Mouse (Mus musculus) ES-Bruce4 (cell line): ENCODE measurements around the gene Wrnip1. TPM values are rescaled to one million over a fixed set of nuclear protein-coding genes. Genes with fewer than 3 reads are reported as not detected.

Experiments
- H3K27ac ChIP-seq: 2 replicates; pipeline ENCODE4 v1.5.1; 2012; ENCODE audit warnings: low read length, inconsistent platforms; ENCODE audit not compliant: insufficient read depth
- H3K27me3 ChIP-seq: 2 replicates; pipeline ENCODE4 v1.6.1; 2012; ENCODE audit warnings: mild to moderate bottlenecking, low read length, inconsistent platforms; ENCODE audit not compliant: control insufficient read depth, poor library complexity, insufficient read depth, severe bottlenecking
- H3K36me3 ChIP-seq: 2 replicates; pipeline ENCODE4 v1.6.1; 2012; ENCODE audit warnings: inconsistent platforms, mild to moderate bottlenecking, low read length, moderate library complexity; ENCODE audit not compliant: control insufficient read depth, poor library complexity, insufficient read depth, severe bottlenecking
- H3K4me1 ChIP-seq: one replicate; pipeline ENCODE4 v1.8.1; 2011; ENCODE audit warnings: low read length; ENCODE audit not compliant: control insufficient read depth, insufficient read depth
- H3K4me3 ChIP-seq: 2 replicates; pipeline ENCODE4 v1.5.1; 2011; ENCODE audit warnings: low read depth, mild to moderate bottlenecking, low read length
- H3K9ac ChIP-seq: 2 replicates; pipeline ENCODE4 v1.6.1; 2012; ENCODE audit warnings: low read depth, mild to moderate bottlenecking, inconsistent platforms; ENCODE audit not compliant: poor library complexity, severe bottlenecking
- H3K9me3 ChIP-seq: replicated peaks from 2 replicates; pipeline ENCODE4 v1.6.1; 2012; ENCODE audit warnings: mild to moderate bottlenecking, low read length, inconsistent platforms; ENCODE audit not compliant: control insufficient read depth, poor library complexity, insufficient read depth, severe bottlenecking
- CTCF ChIP-seq: IDR thresholded peaks from one replicate; pipeline ENCODE4 v1.8.1; 2011; ENCODE audit warnings: low read depth, low read length
- EP300 ChIP-seq: IDR thresholded peaks from 2 replicates; pipeline ENCODE4 v1.6.1; 2011; ENCODE audit warnings: low read depth, low read length; ENCODE audit not compliant: insufficient read depth
- POLR2A ChIP-seq: IDR thresholded peaks from one replicate; pipeline ENCODE4 v1.8.1; 2011; ENCODE audit warnings: low read length; ENCODE audit not compliant: insufficient read depth
- polyA plus RNA-seq: library from polyadenylated mRNA; stranded (reverse); fragments of >200 nt; gene quantifications from 2 replicates; pipeline ENCODE4 v1.2.4, GENCODE M21; 2011; ENCODE audit warnings: low read depth; ENCODE audit not compliant: missing spikeins, insufficient read depth, insufficient read length

Wrnip1 gene
- polyA plus RNA-seq, 1 experiment = 21.5 TPM

DNA sequence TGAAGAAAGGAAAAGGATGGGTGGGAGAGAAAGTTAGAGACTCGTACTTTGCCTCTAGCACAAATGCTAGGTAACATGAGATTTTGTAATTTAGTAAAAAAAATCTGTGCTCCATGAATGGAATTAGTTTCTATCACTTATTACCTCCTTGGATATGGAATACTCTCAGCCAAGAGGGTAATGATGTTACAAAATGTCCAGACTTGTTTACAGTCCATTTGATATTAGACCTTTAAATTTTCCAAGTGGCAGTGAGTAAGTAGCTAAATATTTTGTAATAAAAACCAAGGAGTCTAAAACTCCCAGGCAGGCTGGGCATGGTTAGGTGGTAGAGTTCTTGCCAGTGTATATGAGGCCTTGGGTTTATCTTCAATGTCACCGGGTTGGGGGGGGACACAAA is 14.3 kb upstream of the Wrnip1 start:
- Histone ChIP-seq H3K27me3 (no peaks in the 10 kb centered on the region), H3K4me3 (no peak overlapping the region), H3K9me3 (no peaks in the 10 kb centered on the region), H3K36me3 (no peaks in the 10 kb centered on the region), H3K4me1 (no peaks in the 10 kb centered on the region), H3K27ac (no peak overlapping the region), H3K9ac (no peak overlapping the region)
- TF ChIP-seq CTCF (no peak), POLR2A (no peak), EP300 (no peak)

DNA sequence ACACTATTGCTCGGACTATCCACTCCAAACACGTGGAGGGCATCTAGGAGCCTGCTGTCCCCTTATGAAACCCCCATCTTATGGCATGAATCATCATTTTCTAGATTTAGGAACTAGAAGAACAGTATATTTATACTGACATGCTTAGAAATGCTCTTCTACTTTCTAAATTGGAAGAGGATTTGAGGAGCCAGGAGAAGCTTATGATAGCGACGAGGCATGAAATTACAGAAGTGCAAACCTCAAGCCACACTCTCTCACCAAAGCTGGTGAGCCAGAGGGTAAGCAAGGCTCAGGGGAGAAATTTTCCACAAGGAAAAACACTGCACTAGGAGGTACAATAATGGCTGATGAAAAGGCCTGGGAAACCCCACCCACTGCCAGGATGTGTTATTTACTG is 12.1 kb upstream of the Wrnip1 start:
- no peak overlapping the region for H3K4me3 ChIP-seq
- no peaks in the 10 kb centered on the region for H3K4me1 ChIP-seq
- H3K27me3 ChIP-seq = no peaks in the 10 kb centered on the region
- no peaks in the 10 kb centered on the region for H3K36me3 ChIP-seq
- H3K9me3 ChIP-seq = no peaks in the 10 kb centered on the region
- TF ChIP-seq POLR2A (no peak), CTCF (no peak), EP300 (no peak)
- H3K9ac ChIP-seq = no peak overlapping the region
- H3K27ac ChIP-seq = no peak overlapping the region

DNA sequence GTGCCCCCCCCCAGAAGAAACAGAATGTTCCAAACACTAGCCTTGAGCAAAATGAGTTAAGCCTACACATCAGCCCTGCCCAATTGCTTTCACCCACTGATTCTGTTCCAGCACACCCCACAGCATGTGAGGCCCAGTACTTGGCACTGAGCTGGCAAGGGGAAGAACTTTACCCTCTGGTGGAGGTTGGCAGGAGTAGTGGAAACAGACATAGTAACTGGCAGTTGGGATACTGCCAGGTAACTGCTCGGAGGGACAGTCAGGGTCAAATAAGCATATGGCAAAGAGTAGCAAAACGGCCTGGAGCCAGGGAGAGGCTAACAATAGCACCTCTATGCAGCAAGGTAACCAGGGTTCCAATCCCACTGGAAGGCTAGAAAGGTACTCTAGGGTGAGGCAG is 7.2 kb upstream of the Wrnip1 start:
- Histone ChIP-seq H3K27ac (no peak overlapping the region), H3K4me3 (no peak overlapping the region), H3K27me3 (no peaks in the 10 kb centered on the region), H3K4me1 (no peaks in the 10 kb centered on the region), H3K36me3 (no peaks in the 10 kb centered on the region), H3K9me3 (no peaks in the 10 kb centered on the region), H3K9ac (no peak overlapping the region)
- no peak for TF ChIP-seq EP300
- no peak for TF ChIP-seq CTCF
- TF ChIP-seq POLR2A = no peak

DNA sequence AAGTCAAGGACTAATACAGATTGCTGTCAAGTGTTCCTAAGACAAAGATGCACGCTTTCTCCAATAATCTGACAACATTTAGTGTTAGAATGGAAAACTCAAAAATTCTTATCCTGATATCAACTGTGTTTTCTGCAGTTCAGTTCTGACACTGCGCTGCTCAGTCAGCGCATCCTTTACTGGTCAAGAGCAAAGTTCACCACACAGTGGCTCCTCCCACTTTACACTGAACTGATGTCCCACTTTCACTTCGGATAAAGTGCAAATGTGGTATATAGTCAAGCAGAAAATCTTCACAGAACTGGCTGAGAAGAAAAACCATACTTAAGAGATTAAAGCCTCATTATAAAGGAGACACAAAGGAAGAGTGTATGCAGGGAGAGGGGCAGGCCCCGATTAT is 6.7 kb upstream of the Wrnip1 start:
- TF ChIP-seq CTCF (no peak), EP300 (no peak), POLR2A (no peak)

DNA sequence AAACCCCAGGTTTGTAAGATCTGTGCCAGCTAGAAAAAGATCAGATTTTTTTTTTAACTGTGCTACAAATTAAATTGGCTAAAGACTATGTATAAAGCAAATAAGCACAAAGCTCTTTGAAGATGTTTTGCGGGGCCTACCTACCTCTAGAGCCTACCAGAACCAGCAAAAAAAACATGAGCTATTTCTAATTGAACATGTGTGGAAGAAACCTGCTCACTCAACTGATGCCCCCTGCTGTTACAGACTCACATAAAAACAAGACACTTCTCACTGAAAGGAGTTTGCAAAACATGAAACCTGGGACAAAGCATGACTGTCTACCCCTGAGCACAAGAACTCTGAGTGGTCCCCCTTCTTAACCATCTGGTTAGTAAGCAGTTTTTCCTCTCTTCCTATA is 4.8 kb upstream of the Wrnip1 start:
- no peak overlapping the region for H3K27ac ChIP-seq

More for the DNA sequence above, 6.7 kb upstream of the Wrnip1 start:
- H3K4me3 ChIP-seq = no peak overlapping the region
- H3K27me3 ChIP-seq = no peaks in the 10 kb centered on the region
- no peak overlapping the region for H3K9ac ChIP-seq
- no peaks in the 10 kb centered on the region for H3K36me3 ChIP-seq
- no peak overlapping the region for H3K27ac ChIP-seq
- H3K9me3 ChIP-seq = no peaks in the 10 kb centered on the region
- no peaks in the 10 kb centered on the region for H3K4me1 ChIP-seq

DNA sequence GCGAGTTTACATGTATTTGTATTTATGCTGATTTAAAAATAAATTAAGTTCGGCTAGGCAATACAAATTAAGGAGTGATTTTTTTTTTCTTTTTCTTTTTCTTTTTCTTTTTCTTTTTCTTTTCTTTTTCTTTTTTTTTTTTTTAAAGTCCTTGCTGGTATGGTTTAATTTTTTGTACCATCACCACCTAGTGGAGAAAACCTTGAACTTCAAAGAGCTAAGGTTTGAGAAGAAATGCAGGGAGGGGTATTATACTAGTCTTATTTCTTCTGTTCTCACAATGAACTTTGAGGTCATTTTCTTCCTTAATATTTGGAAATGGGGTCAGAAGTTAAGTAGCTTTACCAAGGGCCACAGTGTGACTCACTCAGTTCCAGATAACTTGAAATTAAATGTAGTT is 2.7 kb upstream of the Wrnip1 start:
- Histone ChIP-seq H3K27ac (no peak overlapping the region), H3K27me3 (peaks cover 1% of the 10 kb centered on the region; the same call in 1 of the 2 replicates), H3K9ac (no peak overlapping the region), H3K36me3 (no peaks in the 10 kb centered on the region), H3K4me3 (no peak overlapping the region), H3K4me1 (no peaks in the 10 kb centered on the region), H3K9me3 (no peaks in the 10 kb centered on the region)
- TF ChIP-seq EP300 (no peak), CTCF (no peak), POLR2A (no peak)

More for the DNA sequence above, 4.8 kb upstream of the Wrnip1 start:
- no peak overlapping the region for H3K9ac ChIP-seq
- H3K9me3 ChIP-seq = no peaks in the 10 kb centered on the region
- no peaks in the 10 kb centered on the region for H3K27me3 ChIP-seq
- no peak overlapping the region for H3K4me3 ChIP-seq
- no peaks in the 10 kb centered on the region for H3K36me3 ChIP-seq
- TF ChIP-seq POLR2A = no peak
- no peak for TF ChIP-seq CTCF
- no peak for TF ChIP-seq EP300
- no peaks in the 10 kb centered on the region for H3K4me1 ChIP-seq
